Mouse (Mus musculus): ENCODE data around the gene Mrtfb.

DNA sequence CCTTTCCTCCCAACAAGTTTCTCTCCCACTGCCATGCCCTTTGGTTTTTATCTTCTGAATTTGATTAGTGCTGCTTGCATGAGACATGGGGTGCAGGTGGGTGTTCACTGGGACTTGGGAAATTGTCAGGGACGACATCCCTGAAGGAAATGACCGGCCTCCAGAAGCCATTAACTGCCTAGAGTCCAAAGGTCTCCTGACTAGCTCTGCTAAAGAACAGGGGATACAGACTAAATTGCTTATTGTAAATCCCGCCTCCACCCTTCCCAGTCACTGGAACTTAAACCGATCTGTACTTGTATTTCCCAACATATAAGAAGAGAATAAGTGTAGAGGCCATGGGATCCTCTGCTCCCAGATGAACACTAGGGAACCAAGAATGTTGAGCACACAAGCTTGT is 43.5 kb upstream of the Mrtfb start:
- no peak for TF ChIP-seq CTCF (IDR thresholded peaks at IDR 0.05; ENCODE audit: extremely low read depth, insufficient read length, insufficient replicate concordance, low read depth, low read length)
- TF ChIP-seq POLR2A (IDR thresholded peaks at IDR 0.05; ENCODE audit: low read depth, low read length), result no peak

All from small intestine, adult 2 months (tissue).